Mouse (Mus musculus) ES-Bruce4 (cell line): ENCODE measurements at regions not wholly inside any gene's neighbourhood (a gene's known extent, or its start where the extent isn't known, plus 50 kb on each side); places are given as distances from the start of the nearest gene placed in this dataset.

Experiments used
- CTCF ChIP-seq: IDR thresholded peaks from one replicate; pipeline ENCODE4 v1.8.1; 2011; ENCODE audit warnings: low read depth, low read length
- EP300 ChIP-seq: IDR thresholded peaks from 2 replicates; pipeline ENCODE4 v1.6.1; 2011; ENCODE audit warnings: low read depth, low read length; ENCODE audit not compliant: insufficient read depth

DNA sequence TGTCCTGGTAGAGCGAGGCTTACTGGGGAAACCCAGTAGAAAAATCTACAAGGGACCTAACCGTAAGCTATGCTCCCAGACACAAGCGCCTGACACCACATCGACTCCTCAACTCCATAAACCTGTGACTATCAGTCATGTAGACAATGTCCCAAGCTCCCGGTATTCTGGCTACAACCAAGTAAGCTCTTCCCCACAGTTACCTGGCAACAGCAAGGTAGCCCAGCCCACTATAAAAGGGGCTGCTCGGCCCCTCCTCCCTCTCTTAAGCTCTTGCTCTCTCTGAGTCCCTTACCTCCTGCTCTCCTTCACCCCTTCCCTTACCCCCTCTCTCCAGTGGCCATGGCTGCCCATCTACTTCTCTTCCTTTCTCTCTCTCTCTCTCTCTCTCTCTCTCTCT lies 178.4 kb upstream of the Ercc4 start:
- TF ChIP-seq CTCF (no peak), EP300 (no peak)
